Mouse (Mus musculus): ENCODE data around the gene Cplx3. TPM values are rescaled to one million over a fixed set of nuclear protein-coding genes. Genes with fewer than 3 reads are reported as not detected.

The Cplx3 gene
- total RNA-seq, 2 experiments from 2014 or later, result not detected

- DNase-seq, result peak; percentile 50 to 68
Observed at GRCm38 (mm10) chr9:57638651-57639459, 32.8 kb upstream of the Cplx3 start.

- DNase-seq, result peak; percentile 68 to 78
Observed at GRCm38 (mm10) chr9:57637741-57638322, 31.8 kb upstream of the Cplx3 start.

GRCm38 (mm10) chr9:57637272-57637671, 31.2 kb upstream of the Cplx3 start:
- no peak for DNase-seq

- no peak for DNase-seq
Observed at GRCm38 (mm10) chr9:57633481-57634024, 27.5 kb upstream of the Cplx3 start.

GRCm38 (mm10) chr9:57629118-57629874, 23.2 kb upstream of the Cplx3 start:
- peak; percentile 78 to 92 for DNase-seq

- DNase-seq, result no peak
Observed at GRCm38 (mm10) chr9:57628717-57629116, 22.6 kb upstream of the Cplx3 start.

GRCm38 (mm10) chr9:57627892-57628291, 21.8 kb upstream of the Cplx3 start:
- no peak for DNase-seq

GRCm38 (mm10) chr9:57627191-57627590, 21.1 kb upstream of the Cplx3 start:
- no peak for DNase-seq

GRCm38 (mm10) chr9:57625674-57626500, 19.8 kb upstream of the Cplx3 start:
- DNase-seq, result no peak

GRCm38 (mm10) chr9:57624295-57624694, 18.2 kb upstream of the Cplx3 start:
- DNase-seq, result no peak

GRCm38 (mm10) chr9:57620674-57621073, 14.6 kb upstream of the Cplx3 start, which contains the start of gene Lman1l:
Gene Lman1l, minus strand, starts transcription at chr9:57620774.
- DNase-seq, result no peak

GRCm38 (mm10) chr9:57618854-57619253, 12.8 kb upstream of the Cplx3 start:
- no peak for DNase-seq

GRCm38 (mm10) chr9:57617556-57618169, 11.6 kb upstream of the Cplx3 start:
- no peak for DNase-seq

- no peak for DNase-seq
Observed at GRCm38 (mm10) chr9:57614786-57615185, 8.7 kb upstream of the Cplx3 start.

GRCm38 (mm10) chr9:57613975-57614374, 7.9 kb upstream of the Cplx3 start:
- DNase-seq, result no peak

- no peak for DNase-seq
Observed at GRCm38 (mm10) chr9:57612587-57612986, 6.5 kb upstream of the Cplx3 start.

- no peak for DNase-seq
Observed at GRCm38 (mm10) chr9:57610359-57610826, 4.3 kb upstream of the Cplx3 start.

GRCm38 (mm10) chr9:57609803-57610202, 3.7 kb upstream of the Cplx3 start:
- no peak for DNase-seq

GRCm38 (mm10) chr9:57605503-57605902, 578 bp downstream of the Cplx3 start:
- DNase-seq, result no peak

- DNase-seq, result no peak
Observed at GRCm38 (mm10) chr9:57604875-57605274, 1.2 kb downstream of the Cplx3 start.

- DNase-seq, result no peak
Observed at GRCm38 (mm10) chr9:57602098-57602497, 4.0 kb downstream of the Cplx3 start.

Measured in heart, adult 18-20 months (tissue).